13 mouse cellular contexts compared by ENCODE assay signal in the genomic region with DNA sequence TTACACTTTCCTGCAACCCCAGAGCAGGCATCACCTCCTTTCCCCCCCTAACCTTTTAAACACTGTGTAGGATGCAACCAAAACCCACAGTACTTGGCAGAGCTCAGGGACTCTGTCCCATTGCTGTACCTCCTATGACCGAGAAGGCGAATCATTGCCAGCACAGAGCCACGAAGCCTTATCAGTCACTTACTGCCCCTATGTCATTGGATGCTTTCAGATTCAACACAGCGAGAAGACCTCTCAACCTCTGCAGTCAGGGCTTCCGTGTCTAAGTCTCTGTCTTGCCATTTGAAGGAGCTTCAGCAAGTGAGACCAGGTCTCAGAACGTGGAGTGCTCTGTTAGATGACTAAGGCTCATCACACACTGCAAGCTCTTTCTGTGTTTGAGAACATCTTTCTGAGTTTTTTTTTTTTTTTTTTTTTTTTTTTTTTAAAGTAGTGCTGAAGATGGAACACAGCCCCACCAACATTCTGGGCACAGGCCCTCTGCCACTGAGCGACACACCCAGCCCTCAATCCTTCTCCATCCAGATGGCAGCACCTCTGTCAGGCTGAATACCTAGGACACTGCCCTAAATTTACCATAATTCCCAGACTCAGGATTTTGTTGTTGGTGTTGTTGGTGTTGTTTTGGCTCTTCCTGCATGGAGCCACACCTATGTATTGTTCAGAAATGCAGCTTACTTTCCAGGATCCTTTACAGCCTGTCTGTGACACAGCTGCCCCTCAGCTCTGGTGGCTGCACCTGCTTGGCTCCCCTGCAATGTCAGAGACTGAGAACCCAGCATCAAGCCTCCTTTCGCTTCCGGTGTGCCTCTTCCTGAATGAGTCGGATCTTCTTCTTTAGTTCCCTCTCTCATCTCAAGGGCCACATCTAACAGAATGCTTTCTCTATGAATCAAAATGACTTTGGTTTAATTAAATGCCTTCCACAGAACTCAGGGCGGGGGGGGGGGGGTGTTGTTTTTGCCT. TPM values are rescaled to one million over a fixed set of nuclear protein-coding genes. Genes with fewer than 3 reads are reported as not detected.
DNase-seq lines count a peak whose midpoint lies in the region; ATAC-seq and TF ChIP-seq lines count a peak whose summit lies in the region.
"Had no signal": no experiment of that assay in that cellular context is flagged by ENCODE, and none has a peak within 500 bp of the region (broad histone marks: within the 10 kb centered on the region; RNA-seq: fewer than 3 reads in every experiment).

No protein-coding gene starts in this region.

- TF ChIP-seq CTCF in hindbrain, postnatal 0 days (IDR thresholded peaks at IDR 0.05; ENCODE audit: low read depth) = no peak

- H3K9ac ChIP-seq in heart, embryonic 16.5 days (ENCODE audit: low read length) = no peak overlapping the region; the same call in 1 of the 2 replicates
- no peak overlapping the region for H3K9ac ChIP-seq in heart, embryonic 12.5 days
- no peak overlapping the region for H3K9ac ChIP-seq in hindbrain, postnatal 0 days (replicated peaks; ENCODE audit: low read length)
- H3K9ac ChIP-seq in kidney, embryonic 15.5 days = no peak overlapping the region
- H3K9ac ChIP-seq: lung, embryonic 15.5 days; neural tube, embryonic 12.5 days had no signal

- H3K36me3 ChIP-seq in heart, embryonic 16.5 days (ENCODE audit: control insufficient read depth, insufficient read depth) = no peaks in the 10 kb centered on the region
- H3K36me3 ChIP-seq in heart, embryonic 12.5 days = no peaks in the 10 kb centered on the region
- H3K36me3 ChIP-seq in hindbrain, postnatal 0 days (ENCODE audit: insufficient read depth, low read length) = no peaks in the 10 kb centered on the region
- H3K36me3 ChIP-seq in kidney, embryonic 15.5 days = no peaks in the 10 kb centered on the region
- H3K36me3 ChIP-seq: lung, embryonic 15.5 days; neural tube, embryonic 12.5 days had no signal

- H3K4me1 ChIP-seq in heart, embryonic 16.5 days (ENCODE audit: control insufficient read depth, insufficient read depth, low read length) = peaks cover 31% of the 10 kb centered on the region
- peaks cover 34% of the 10 kb centered on the region for H3K4me1 ChIP-seq in heart, embryonic 12.5 days (replicated peaks)
- no peaks in the 10 kb centered on the region for H3K4me1 ChIP-seq in hindbrain, postnatal 0 days (ENCODE audit: insufficient read depth, low read length)
- peaks cover 6% of the 10 kb centered on the region; the same call in 1 of the 2 replicates for H3K4me1 ChIP-seq in kidney, embryonic 15.5 days
- H3K4me1 ChIP-seq: neural tube, embryonic 12.5 days had no signal

- no peaks in the 10 kb centered on the region for H3K9me3 ChIP-seq in heart, embryonic 16.5 days (replicated peaks; ENCODE audit: control insufficient read depth, low read length)
- no peaks in the 10 kb centered on the region for H3K9me3 ChIP-seq in heart, embryonic 12.5 days (replicated peaks)
- H3K9me3 ChIP-seq in hindbrain, postnatal 0 days (ENCODE audit: low read length) = no peaks in the 10 kb centered on the region
- no peaks in the 10 kb centered on the region for H3K9me3 ChIP-seq in kidney, embryonic 15.5 days (replicated peaks)
- H3K9me3 ChIP-seq: lung, embryonic 15.5 days; neural tube, embryonic 12.5 days had no signal

- peak overlapping the region; percentile 23; the same call in 1 of the 2 replicates for H3K4me2 ChIP-seq in heart, embryonic 16.5 days (ENCODE audit: low read depth, low read length)
- H3K4me2 ChIP-seq in heart, embryonic 12.5 days = no peak overlapping the region; the same call in 1 of the 2 replicates
- no peak overlapping the region for H3K4me2 ChIP-seq in hindbrain, postnatal 0 days (ENCODE audit: low read depth, low read length)
- no peak overlapping the region for H3K4me2 ChIP-seq in kidney, embryonic 15.5 days
- H3K4me2 ChIP-seq: lung, embryonic 15.5 days; neural tube, embryonic 12.5 days had no signal

- no peak; the same call in 1 of the 2 replicates for ATAC-seq in heart, embryonic 16.5 days (replicated peaks; ENCODE audit: extremely low read depth, insufficient read depth, low FRiP score)
- no peak for ATAC-seq in heart, embryonic 12.5 days (ENCODE audit: insufficient number of reproducible peaks, low FRiP score)
- ATAC-seq in activated CD4-positive, CD25-positive, alpha-beta regulatory T cell, adult 4 months = peak; percentile 76
- peak; percentile 76 for ATAC-seq in megakaryocyte, adult 5-6 weeks (ENCODE audit: poor library complexity, severe bottlenecking)
- no peak for ATAC-seq in hindbrain, postnatal 0 days
- ATAC-seq in kidney, embryonic 15.5 days (replicated peaks; ENCODE audit: low FRiP score) = no peak

- peak overlapping the region; percentile 48 for H3K27ac ChIP-seq in heart, embryonic 16.5 days (ENCODE audit: low read length)
- no peak overlapping the region for H3K27ac ChIP-seq in heart, embryonic 12.5 days (ENCODE audit: poor library complexity, severe bottlenecking)
- H3K27ac ChIP-seq in hindbrain, postnatal 0 days = no peak overlapping the region
- no peak overlapping the region for H3K27ac ChIP-seq in kidney, embryonic 15.5 days
- H3K27ac ChIP-seq: lung, embryonic 15.5 days; neural tube, embryonic 12.5 days had no signal

- no peaks in the 10 kb centered on the region for H3K27me3 ChIP-seq in heart, embryonic 16.5 days (ENCODE audit: control insufficient read depth, insufficient read depth, low read length)
- no peaks in the 10 kb centered on the region for H3K27me3 ChIP-seq in heart, embryonic 12.5 days (replicated peaks)
- no peaks in the 10 kb centered on the region for H3K27me3 ChIP-seq in hindbrain, postnatal 0 days (ENCODE audit: insufficient read depth, low read length)
- no peaks in the 10 kb centered on the region for H3K27me3 ChIP-seq in kidney, embryonic 15.5 days
- H3K27me3 ChIP-seq: lung, embryonic 15.5 days; neural tube, embryonic 12.5 days had no signal

- 51% methylated on average over 11 of the region's 11 CpGs for WGBS in heart, embryonic 16.5 days
- WGBS in heart, embryonic 12.5 days = 48% methylated on average over 11 of the region's 11 CpGs
- 62% methylated on average over 11 of the region's 11 CpGs for WGBS in hindbrain, postnatal 0 days
- WGBS in kidney, embryonic 15.5 days = 58% methylated on average over 11 of the region's 11 CpGs

- H3K4me3 ChIP-seq in heart, embryonic 16.5 days (ENCODE audit: low read length) = no peak overlapping the region
- no peak overlapping the region for H3K4me3 ChIP-seq in heart, embryonic 12.5 days
- no peak overlapping the region for H3K4me3 ChIP-seq in hindbrain, postnatal 0 days (ENCODE audit: low read length)
- H3K4me3 ChIP-seq in kidney, embryonic 15.5 days (replicated peaks) = no peak overlapping the region
- H3K4me3 ChIP-seq: lung, embryonic 15.5 days; neural tube, embryonic 12.5 days had no signal

- peak; percentile 91 for DNase-seq in thymus, postnatal 0 days (ENCODE audit: low spot score)
- no peak for DNase-seq in hindbrain, postnatal 0 days (ENCODE audit: low spot score)
- no peak for DNase-seq in frontal cortex, postnatal 10 days (ENCODE audit: low spot score in 2 of 2)
- DNase-seq: adrenal gland, adult 2 months; cerebellum, adult 9-10 months; gastrocnemius, postnatal 14 days had no signal

RNA-seq across cellular contexts. Expression of gene Rreb1, which starts 23.2 kb away (rescaled TPM):
- 13.0 TPM in 2 replicates for polyA plus RNA-seq in heart, embryonic 16.5 days (2015; fragmentation: Nextera tagmentation; extraction: Ambion mirVana)
- 15.0 and 17.1 TPM in 2 replicates for polyA plus RNA-seq in heart, embryonic 12.5 days (2016; fragmentation: Nextera tagmentation; extraction: Ambion mirVana)
- 1 to 10 TPM; 3.0 to 4.9 TPM for polyA plus RNA-seq in activated CD4-positive, CD25-positive, alpha-beta regulatory T cell, adult 4 months (2017; shearing (Covaris generic))
- 27.0 and 33.7 TPM in 2 replicates for total RNA-seq in megakaryocyte, adult 5-6 weeks (2015)
- total RNA-seq in megakaryocyte, adult 5-6 weeks (2017) = 10.0 and 12.7 TPM in 2 replicates
- polyA plus RNA-seq in thymus, postnatal 0 days (2015; fragmentation: Nextera tagmentation; extraction: Ambion mirVana) = 8.5 and 9.6 TPM in 2 replicates
- 6.0 and 9.3 TPM in 2 replicates for total RNA-seq in hindbrain, postnatal 0 days (2014; rRNA removed)
- 2.3 and 3.2 TPM in 2 replicates for polyA plus RNA-seq in hindbrain, postnatal 0 days (2015; fragmentation: Nextera tagmentation; extraction: Ambion mirVana)
- 14.3 and 14.5 TPM in 2 replicates for polyA plus RNA-seq in kidney, embryonic 15.5 days (2015; fragmentation: Nextera tagmentation; extraction: Ambion mirVana)

Comparison
In these comparisons a context has a peak if more than half of its experiments do, and no peak if none do; other contexts are left out.
1. ATAC-seq: peak in activated CD4-positive, CD25-positive, alpha-beta regulatory T cell, adult 4 months (single experiment) and megakaryocyte, adult 5-6 weeks (single experiment); none in heart, embryonic 16.5 days (single experiment), heart, embryonic 12.5 days (single experiment), hindbrain, postnatal 0 days (single experiment) and kidney, embryonic 15.5 days (single experiment).